Mouse (Mus musculus): ENCODE results near the gene Rpl10. TPM values are rescaled to one million over a fixed set of nuclear protein-coding genes. Genes with fewer than 3 reads are reported as not detected.

Rpl10 gene
- total and polyA plus RNA-seq, 2 experiments: 1,030 to 1,181 TPM

DNA sequence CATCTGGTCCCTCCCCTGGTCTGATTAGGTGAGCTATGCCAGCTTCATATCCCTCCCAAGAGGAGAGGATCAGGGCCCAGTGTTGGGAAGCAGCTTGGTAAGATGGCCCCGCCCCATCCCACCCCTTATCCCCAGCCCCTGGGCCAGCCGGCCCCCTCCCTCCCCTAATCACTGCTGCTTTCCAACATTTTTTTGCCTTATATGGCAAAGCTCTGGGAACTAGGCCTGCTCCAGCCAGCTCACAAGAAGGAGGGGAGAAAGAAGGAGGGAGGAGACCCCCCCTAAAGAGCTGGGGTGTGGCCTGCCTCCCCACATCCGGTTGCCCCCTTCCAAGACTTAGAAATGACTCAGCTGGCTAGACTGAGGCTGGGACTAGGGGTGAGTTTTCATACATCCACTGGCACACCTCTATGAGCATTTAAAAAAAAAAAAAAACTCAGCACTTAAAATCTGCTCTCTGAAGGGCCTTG lies 26.0 kb upstream of the Rpl10 start:
- TF ChIP-seq CTCF (IDR thresholded peaks at IDR 0.05; ENCODE audit: low read depth, low read length): no peak
- TF ChIP-seq POLR2A (IDR thresholded peaks at IDR 0.05; ENCODE audit: extremely low read depth, insufficient read depth, low read length): no peak
- Histone ChIP-seq H3K27ac (replicated peaks; ENCODE audit: insufficient read depth, low read depth, low read length) (peak overlapping the region; percentile 40; the same call in 1 of the 2 replicates), H3K79me2 (ENCODE audit: control insufficient read depth, insufficient read depth, low read length) (no peaks in the 10 kb centered on the region), H3K4me1 (ENCODE audit: control insufficient read depth, insufficient read depth, low read length) (no peaks in the 10 kb centered on the region), H3K4me3 (ENCODE audit: insufficient read depth, low read depth, low read length) (peak overlapping the region; percentile 37), H3K36me3 (ENCODE audit: control insufficient read depth, insufficient read depth, low read length) (no peaks in the 10 kb centered on the region), H3K27me3 (ENCODE audit: control insufficient read depth, insufficient read depth, low read length) (no peaks in the 10 kb centered on the region), H3K9ac (ENCODE audit: low read depth, low read length) (no peak overlapping the region)
- peak; percentile 21 for DNase-seq (ENCODE audit: extremely low read depth, low read depth, low spot score)
- 37% methylated on average over 2 of the region's 3 CpGs for WGBS

DNA sequence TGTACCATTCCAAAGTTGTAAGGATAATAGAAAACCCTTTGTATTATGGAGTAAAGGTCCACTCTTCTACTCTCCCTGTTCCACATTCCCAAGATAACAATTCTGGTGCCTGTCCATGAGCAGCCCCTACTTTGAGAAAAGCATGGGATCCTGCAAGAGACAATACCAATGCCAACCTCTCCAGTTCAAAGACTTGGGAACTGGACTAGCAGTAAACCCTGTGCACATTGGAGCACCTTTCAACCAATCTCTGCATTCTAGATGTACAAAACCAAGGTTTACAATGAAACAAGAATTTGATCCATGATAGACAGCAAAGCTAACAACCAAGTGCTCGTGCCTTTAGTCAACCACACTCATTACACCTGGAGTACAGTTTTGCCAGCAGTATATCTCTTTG lies 25.5 kb upstream of the Rpl10 start:
- 68% methylated on average over 1 of the region's 1 CpGs for WGBS
- no peak for DNase-seq (ENCODE audit: extremely low read depth, low read depth, low spot score)
- Histone ChIP-seq H3K79me2 (ENCODE audit: control insufficient read depth, insufficient read depth, low read length) (no peaks in the 10 kb centered on the region), H3K27me3 (ENCODE audit: control insufficient read depth, insufficient read depth, low read length) (no peaks in the 10 kb centered on the region), H3K4me1 (ENCODE audit: control insufficient read depth, insufficient read depth, low read length) (peaks cover 2% of the 10 kb centered on the region; the same call in 1 of the 2 replicates), H3K27ac (replicated peaks; ENCODE audit: insufficient read depth, low read depth, low read length) (no peak overlapping the region), H3K9ac (ENCODE audit: low read depth, low read length) (no peak overlapping the region), H3K36me3 (ENCODE audit: control insufficient read depth, insufficient read depth, low read length) (no peaks in the 10 kb centered on the region), H3K4me3 (ENCODE audit: insufficient read depth, low read depth, low read length) (peak overlapping the region; percentile 72)
- TF ChIP-seq POLR2A (IDR thresholded peaks at IDR 0.05; ENCODE audit: extremely low read depth, insufficient read depth, low read length): no peak
- TF ChIP-seq CTCF (IDR thresholded peaks at IDR 0.05; ENCODE audit: low read depth, low read length): no peak

DNA sequence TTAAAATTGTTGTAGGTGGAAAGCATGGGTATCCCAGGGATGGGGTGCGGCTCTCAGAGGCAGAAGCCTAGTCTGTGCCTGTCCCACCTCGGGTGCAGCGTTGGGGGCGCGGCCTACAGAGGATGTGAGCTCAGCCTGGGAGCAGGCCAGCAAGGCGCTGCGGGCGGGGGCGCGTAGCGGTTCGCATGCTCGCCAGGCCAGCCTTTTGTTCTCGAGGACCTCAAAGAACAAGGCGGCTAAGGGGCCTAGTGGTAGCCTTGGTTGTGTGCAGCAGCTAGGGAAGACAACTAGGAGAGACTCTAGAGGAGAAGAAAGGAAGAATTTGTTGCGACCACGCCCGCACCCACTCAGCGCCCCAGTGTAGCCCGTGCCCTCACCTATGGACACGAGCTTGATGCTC lies 24.9 kb upstream of the Rpl10 start:
- Histone ChIP-seq H3K4me3 (ENCODE audit: insufficient read depth, low read depth, low read length) (peak overlapping the region; percentile 72), H3K4me1 (ENCODE audit: control insufficient read depth, insufficient read depth, low read length) (peaks cover 3% of the 10 kb centered on the region; the same call in 1 of the 2 replicates), H3K36me3 (ENCODE audit: control insufficient read depth, insufficient read depth, low read length) (no peaks in the 10 kb centered on the region), H3K27me3 (ENCODE audit: control insufficient read depth, insufficient read depth, low read length) (no peaks in the 10 kb centered on the region), H3K79me2 (ENCODE audit: control insufficient read depth, insufficient read depth, low read length) (no peaks in the 10 kb centered on the region), H3K9ac (ENCODE audit: low read depth, low read length) (peak overlapping the region; percentile 69), H3K27ac (replicated peaks; ENCODE audit: insufficient read depth, low read depth, low read length) (peak overlapping the region; percentile 50)
- TF ChIP-seq POLR2A (IDR thresholded peaks at IDR 0.05; ENCODE audit: extremely low read depth, insufficient read depth, low read length) (no peak), CTCF (IDR thresholded peaks at IDR 0.05; ENCODE audit: low read depth, low read length) (no peak)
- 18% methylated on average over 21 of the region's 21 CpGs for WGBS
- DNase-seq (ENCODE audit: extremely low read depth, low read depth, low spot score): no peak

DNA sequence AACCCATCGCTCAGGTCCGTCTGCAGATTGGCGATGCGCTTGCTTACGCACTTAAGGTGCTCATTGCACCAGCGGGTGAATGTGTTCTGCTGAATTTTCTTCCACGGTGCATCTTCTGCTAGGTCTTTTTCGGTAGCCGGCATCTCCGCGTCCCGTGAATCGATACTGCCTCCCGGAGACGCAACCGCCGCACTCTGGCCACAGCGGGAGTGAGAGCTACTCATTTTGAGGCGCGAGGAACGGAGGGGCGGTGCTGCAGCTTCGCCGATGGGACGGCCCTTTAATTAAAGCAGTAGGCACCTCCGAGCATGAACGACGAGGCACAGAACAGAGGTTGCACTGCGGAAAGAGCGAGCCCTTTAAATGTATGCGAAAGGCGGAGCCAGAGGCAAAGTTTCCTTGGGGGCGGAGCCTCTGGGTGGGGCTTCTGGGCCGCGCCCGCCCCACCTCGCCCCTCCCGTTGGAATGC lies 24.4 kb upstream of the Rpl10 start:
- TF ChIP-seq POLR2A (IDR thresholded peaks at IDR 0.05; ENCODE audit: extremely low read depth, insufficient read depth, low read length) (peak; percentile 81), CTCF (IDR thresholded peaks at IDR 0.05; ENCODE audit: low read depth, low read length) (no peak)
- WGBS: under 1% methylated on average over 35 of the region's 38 CpGs
- Histone ChIP-seq H3K4me1 (ENCODE audit: control insufficient read depth, insufficient read depth, low read length) (peaks cover 3% of the 10 kb centered on the region; the same call in 1 of the 2 replicates), H3K27me3 (ENCODE audit: control insufficient read depth, insufficient read depth, low read length) (no peaks in the 10 kb centered on the region), H3K9ac (ENCODE audit: low read depth, low read length) (peak overlapping the region; percentile 69), H3K4me3 (ENCODE audit: insufficient read depth, low read depth, low read length) (peak overlapping the region; percentile 72), H3K27ac (replicated peaks; ENCODE audit: insufficient read depth, low read depth, low read length) (peak overlapping the region; percentile 50), H3K36me3 (ENCODE audit: control insufficient read depth, insufficient read depth, low read length) (no peaks in the 10 kb centered on the region), H3K79me2 (ENCODE audit: control insufficient read depth, insufficient read depth, low read length) (no peaks in the 10 kb centered on the region)
- peak; percentile 79 for DNase-seq (ENCODE audit: extremely low read depth, low read depth, low spot score)

DNA sequence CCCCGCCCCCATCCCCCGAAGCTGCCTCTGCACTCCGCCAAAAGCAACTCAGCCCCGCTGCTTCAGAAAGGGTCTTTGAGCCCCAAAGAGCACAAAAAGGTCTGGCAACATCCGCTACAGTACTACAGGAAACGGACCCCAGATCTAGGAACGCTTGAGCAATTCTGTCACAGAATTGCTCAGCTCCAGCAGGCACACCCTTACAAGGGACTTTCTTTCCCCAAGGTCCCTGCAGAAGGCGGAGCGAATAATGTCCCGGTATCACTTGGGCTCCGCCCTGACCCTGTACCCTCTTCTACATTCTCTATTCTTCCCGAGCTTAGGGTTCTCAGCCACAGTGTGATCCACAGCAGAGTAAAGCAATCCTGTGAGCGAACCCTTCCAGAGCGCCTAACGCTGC lies 23.9 kb upstream of the Rpl10 start:
- no peaks in the 10 kb centered on the region for H3K27me3 ChIP-seq (ENCODE audit: control insufficient read depth, insufficient read depth, low read length)
- no peaks in the 10 kb centered on the region for H3K79me2 ChIP-seq (ENCODE audit: control insufficient read depth, insufficient read depth, low read length)
- 7% methylated on average over 15 of the region's 15 CpGs for WGBS
- no peak for TF ChIP-seq POLR2A (IDR thresholded peaks at IDR 0.05; ENCODE audit: extremely low read depth, insufficient read depth, low read length)
- no peak for TF ChIP-seq CTCF (IDR thresholded peaks at IDR 0.05; ENCODE audit: low read depth, low read length)
- H3K4me1 ChIP-seq (ENCODE audit: control insufficient read depth, insufficient read depth, low read length): peaks cover 3% of the 10 kb centered on the region; the same call in 1 of the 2 replicates
- peak overlapping the region; percentile 60 for H3K4me3 ChIP-seq (ENCODE audit: insufficient read depth, low read depth, low read length)
- peak overlapping the region; percentile 38; the same call in 1 of the 2 replicates for H3K27ac ChIP-seq (replicated peaks; ENCODE audit: insufficient read depth, low read depth, low read length)
- peak overlapping the region; percentile 67 for H3K9ac ChIP-seq (ENCODE audit: low read depth, low read length)
- no peak for DNase-seq (ENCODE audit: extremely low read depth, low read depth, low spot score)
- no peaks in the 10 kb centered on the region for H3K36me3 ChIP-seq (ENCODE audit: control insufficient read depth, insufficient read depth, low read length)

DNA sequence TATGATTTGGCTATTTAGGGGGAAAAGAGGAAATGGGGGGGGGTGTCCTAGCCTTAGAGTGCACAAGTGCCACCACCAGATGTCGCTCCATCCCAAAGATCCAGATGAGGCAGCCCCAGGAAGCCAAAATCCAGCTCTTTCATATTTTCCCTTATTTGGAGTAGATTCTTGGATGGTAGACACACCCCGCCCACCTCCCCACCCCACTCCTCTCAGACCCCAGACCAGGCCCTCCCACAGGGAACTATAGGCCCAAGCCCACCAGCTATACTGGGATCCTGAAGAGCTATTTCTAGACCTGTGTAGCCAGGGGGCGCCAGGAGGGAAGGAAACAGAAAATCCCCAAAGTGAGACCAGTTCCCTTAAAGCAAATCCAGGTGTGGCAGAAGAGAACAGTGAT lies 22.0 kb upstream of the Rpl10 start:
- no peak for DNase-seq (ENCODE audit: extremely low read depth, low read depth, low spot score)
- 4% methylated on average over 2 of the region's 3 CpGs for WGBS
- Histone ChIP-seq H3K4me3 (ENCODE audit: insufficient read depth, low read depth, low read length) (no peak overlapping the region), H3K36me3 (ENCODE audit: control insufficient read depth, insufficient read depth, low read length) (no peaks in the 10 kb centered on the region), H3K27me3 (ENCODE audit: control insufficient read depth, insufficient read depth, low read length) (no peaks in the 10 kb centered on the region), H3K9ac (ENCODE audit: low read depth, low read length) (no peak overlapping the region), H3K79me2 (ENCODE audit: control insufficient read depth, insufficient read depth, low read length) (no peaks in the 10 kb centered on the region), H3K4me1 (ENCODE audit: control insufficient read depth, insufficient read depth, low read length) (peaks cover 3% of the 10 kb centered on the region; the same call in 1 of the 2 replicates), H3K27ac (replicated peaks; ENCODE audit: insufficient read depth, low read depth, low read length) (no peak overlapping the region)
- TF ChIP-seq POLR2A (IDR thresholded peaks at IDR 0.05; ENCODE audit: extremely low read depth, insufficient read depth, low read length) (no peak), CTCF (IDR thresholded peaks at IDR 0.05; ENCODE audit: low read depth, low read length) (peak; percentile 67)
